Mouse (Mus musculus) stomach, postnatal 0 days (tissue): Measurements from ENCODE around the gene Sergef. TPM values are rescaled to one million over a fixed set of nuclear protein-coding genes. Genes with fewer than 3 reads are reported as not detected.

ENCODE experiments used
- ATAC-seq: fragments of 200-750 bp; cut with Nextera tagmentation; 2 replicates; pipeline ENCODE4 v1.8.0; 2017; ENCODE audit not compliant: low FRiP score, low TSS enrichment
- DNase-seq: peaks from one replicate; pipeline ENCODE4 v3.0.0-alpha.2; 2016; ENCODE audit warnings: low spot score
- H3K27ac ChIP-seq: fragments of 300-500 bp; sonication (generic); replicated peaks from 2 replicates; pipeline ENCODE4 v1.5.1; 2014; ENCODE audit warnings: mild to moderate bottlenecking, control low read depth
- H3K27me3 ChIP-seq: fragments of 300-500 bp; sonication (generic); 2 replicates; pipeline ENCODE4 v1.6.1; 2014; ENCODE audit warnings: low read length; ENCODE audit not compliant: control insufficient read depth, insufficient read depth
- H3K36me3 ChIP-seq: fragments of 300-500 bp; sonication (generic); 2 replicates; pipeline ENCODE4 v1.6.1; 2014; ENCODE audit warnings: low read length, mixed read lengths; ENCODE audit not compliant: control insufficient read depth, insufficient read depth
- H3K4me1 ChIP-seq: fragments of 300-500 bp; sonication (generic); replicated peaks from 2 replicates; pipeline ENCODE4 v1.6.1; 2014; ENCODE audit warnings: antibody characterized with exemption; ENCODE audit not compliant: control insufficient read depth, insufficient read depth
- H3K4me2 ChIP-seq: fragments of 300-500 bp; sonication (generic); replicated peaks from 2 replicates; pipeline ENCODE4 v1.6.1; 2014; ENCODE audit warnings: low read depth, mild to moderate bottlenecking, control low read depth, moderate library complexity
- H3K4me3 ChIP-seq: fragments of 300-500 bp; sonication (generic); 2 replicates; pipeline ENCODE4 v1.5.1; 2014; ENCODE audit warnings: low read depth, low read length, control low read depth
- H3K9ac ChIP-seq: fragments of 300-500 bp; sonication (generic); 2 replicates; pipeline ENCODE4 v1.6.1; 2014; ENCODE audit warnings: mild to moderate bottlenecking, low read length, control low read depth, mixed read lengths
- H3K9me3 ChIP-seq: fragments of 300-500 bp; sonication (generic); 2 replicates; pipeline ENCODE4 v1.6.1; 2016; ENCODE audit warnings: low read length; ENCODE audit not compliant: control insufficient read depth
- CTCF ChIP-seq: IDR thresholded peaks from 2 replicates; pipeline ENCODE4 v1.5.1; 2016; ENCODE audit warnings: antibody characterized with exemption, low read depth, mild to moderate bottlenecking, moderate library complexity
- EP300 ChIP-seq: optimal IDR thresholded peaks from 2 replicates; pipeline ENCODE3; 2016; ENCODE audit warnings: antibody characterized with exemption
- WGBS: fragments of 180-500 bp; shearing (Covaris S2); extraction: QIAGEN DNeasy Blood & Tissue Kit; methylation state at CpG from one replicate; pipeline ENCODE4 v1.1.7; 2014; 5-methylcytosine and 5-hydroxymethylcytosine counted together
- polyA plus RNA-seq: library from polyadenylated mRNA; unstranded; fragments of >200 nt; fragmentation: Nextera tagmentation; extraction: Ambion mirVana; gene quantifications from 2 replicates; pipeline ENCODE4 v1.2.1, GENCODE M21; 2015

The Sergef gene
- polyA plus RNA-seq, 1 experiment from 2014 or later: 11.4 TPM

DNA sequence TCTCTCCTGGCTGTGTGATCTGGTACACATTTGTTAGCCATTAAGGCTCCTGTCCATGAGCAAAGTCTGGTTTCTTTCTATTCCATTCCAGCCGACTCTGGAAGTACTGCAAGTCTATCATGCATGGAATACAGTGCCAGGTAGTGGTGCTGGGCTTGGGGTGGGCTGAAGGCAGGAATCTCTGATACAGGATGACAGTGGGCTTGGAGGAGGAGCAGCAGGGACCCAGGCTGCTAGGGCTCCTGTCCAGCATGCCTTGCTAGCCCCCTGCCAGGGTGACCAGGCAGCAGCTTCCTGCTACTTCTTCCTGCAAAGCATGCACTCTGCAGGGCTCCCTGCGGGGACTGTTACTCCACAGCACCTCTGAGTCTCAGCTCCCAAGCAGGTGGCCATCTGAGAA is 128.8 kb downstream of the Sergef start:
- no peaks in the 10 kb centered on the region for H3K36me3 ChIP-seq
- 63% methylated on average over 2 of the region's 2 CpGs for WGBS
- no peak for TF ChIP-seq EP300
- no peak for TF ChIP-seq CTCF

DNA sequence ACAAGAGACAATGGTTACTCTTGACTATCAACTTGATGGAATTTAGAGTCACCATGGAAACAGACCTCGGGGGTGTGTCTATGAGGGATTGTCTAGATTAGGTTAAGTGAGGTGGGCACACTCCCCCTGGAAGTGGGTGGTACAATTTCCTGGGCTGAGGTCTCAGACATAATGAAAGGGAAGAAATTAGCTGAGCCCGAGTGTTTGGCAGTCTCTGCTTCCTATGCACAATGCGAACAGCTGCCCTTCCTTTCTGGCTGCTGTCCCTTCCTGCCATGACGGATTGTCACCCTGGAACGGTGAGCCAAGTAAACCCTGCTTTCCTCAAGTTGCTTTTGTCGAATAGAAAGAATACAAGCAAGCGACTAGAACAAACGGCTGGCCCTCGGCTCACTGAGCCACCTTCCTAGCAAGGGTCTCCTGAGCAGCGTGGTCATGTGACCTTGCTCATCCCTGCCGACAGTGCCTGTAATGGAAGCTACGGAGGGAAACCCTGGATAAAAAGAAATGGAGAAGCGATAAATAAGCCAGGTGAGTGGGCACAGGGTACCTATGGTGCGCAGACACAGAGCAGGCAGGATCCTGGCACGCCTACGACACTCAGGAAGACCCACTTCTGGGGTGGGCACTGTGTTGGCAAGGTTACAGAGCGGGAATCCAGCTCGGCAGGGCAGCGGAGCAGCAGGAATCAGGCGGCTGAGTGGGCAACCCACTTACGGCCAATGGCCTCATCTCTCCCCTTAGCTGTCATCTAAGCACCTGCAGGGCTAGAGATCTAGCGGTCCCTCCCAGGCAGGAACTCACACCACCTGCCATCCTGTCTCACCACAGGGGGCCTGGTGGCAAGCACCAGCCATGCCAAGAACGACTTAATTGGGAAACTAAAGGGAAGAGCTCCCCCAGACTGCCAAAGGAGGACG is 130.0 kb downstream of the Sergef start:
- Histone ChIP-seq H3K36me3 (no peaks in the 10 kb centered on the region), H3K27me3 (no peaks in the 10 kb centered on the region), H3K4me3 (no peak overlapping the region), H3K9me3 (no peaks in the 10 kb centered on the region), H3K4me1 (no peaks in the 10 kb centered on the region), H3K9ac (no peak overlapping the region), H3K4me2 (no peak overlapping the region), H3K27ac (no peak overlapping the region)
- TF ChIP-seq CTCF: no peak
- TF ChIP-seq EP300: no peak
- WGBS: 53% methylated on average over 24 of the region's 24 CpGs
- DNase-seq (no peak), ATAC-seq (no peak)

More for the DNA sequence above, 128.8 kb downstream of the Sergef start:
- no peaks in the 10 kb centered on the region for H3K27me3 ChIP-seq
- ATAC-seq: no peak
- H3K9ac ChIP-seq: no peak overlapping the region
- H3K9me3 ChIP-seq: no peaks in the 10 kb centered on the region
- no peak overlapping the region for H3K4me2 ChIP-seq
- H3K4me1 ChIP-seq: no peaks in the 10 kb centered on the region
- H3K4me3 ChIP-seq: no peak overlapping the region
- H3K27ac ChIP-seq: no peak overlapping the region
- DNase-seq: no peak

DNA sequence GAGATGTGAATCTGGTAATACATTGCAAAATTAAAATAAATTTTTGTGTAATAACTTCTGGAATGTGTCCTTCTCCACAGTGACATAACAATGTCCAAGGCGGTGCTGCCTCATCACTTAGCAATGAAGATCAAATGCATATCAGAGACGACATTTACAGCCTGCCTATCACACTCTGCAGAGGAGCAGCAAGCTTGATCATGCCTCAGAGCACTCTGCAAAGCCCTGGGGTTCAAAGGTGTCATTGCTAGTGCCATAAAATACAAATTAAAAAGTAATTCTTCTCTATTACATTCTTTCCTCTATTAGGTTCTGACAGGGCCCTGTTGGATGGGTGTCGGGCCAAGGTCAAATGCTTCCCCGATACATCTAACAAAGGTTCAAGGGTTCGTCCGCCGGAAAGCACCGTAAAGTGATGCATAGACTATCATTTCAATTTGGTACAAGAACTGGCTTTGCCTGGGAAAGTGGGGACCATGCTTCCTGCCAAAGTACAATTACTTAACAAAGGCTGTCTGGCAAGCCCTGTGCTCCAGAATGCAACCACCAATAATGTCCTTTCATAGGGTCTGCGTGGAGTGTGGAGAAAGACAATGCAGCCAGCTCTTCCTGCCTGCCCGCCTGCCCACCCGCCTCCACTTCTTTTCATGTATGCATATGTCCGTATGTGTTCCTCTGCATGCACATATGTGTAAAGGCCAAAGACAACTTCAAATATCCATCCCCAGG is 130.9 kb downstream of the Sergef start:
- Histone ChIP-seq H3K9ac (no peak overlapping the region), H3K9me3 (no peaks in the 10 kb centered on the region), H3K4me1 (no peaks in the 10 kb centered on the region), H3K4me3 (no peak overlapping the region), H3K36me3 (no peaks in the 10 kb centered on the region), H3K27ac (no peak overlapping the region), H3K27me3 (no peaks in the 10 kb centered on the region), H3K4me2 (no peak overlapping the region)
- ATAC-seq (no peak), DNase-seq (no peak)
- 69% methylated on average over 12 of the region's 12 CpGs for WGBS
- TF ChIP-seq CTCF (no peak), EP300 (no peak)

DNA sequence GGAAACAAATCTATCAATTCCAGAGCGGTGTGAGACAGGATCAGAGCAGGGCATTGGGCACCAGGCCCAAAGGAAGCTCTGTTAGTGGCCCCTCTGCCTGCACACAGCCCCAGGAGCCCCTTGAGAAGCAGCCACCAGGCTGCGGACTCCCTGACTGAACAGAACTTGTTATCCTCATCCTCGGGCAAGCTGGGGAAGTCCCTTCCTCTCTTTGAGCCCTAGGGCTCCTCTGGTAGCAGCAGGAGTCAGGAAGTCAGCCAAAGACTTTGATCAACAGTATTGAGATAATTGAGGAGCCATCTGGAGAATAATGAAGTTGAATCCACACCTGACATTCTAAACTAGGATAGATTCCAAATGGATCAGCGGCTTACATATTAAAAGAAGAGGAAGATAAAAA is 135.4 kb downstream of the Sergef start:
- DNase-seq (no peak), ATAC-seq (no peak)
- H3K4me2 ChIP-seq: no peak overlapping the region
- 59% methylated on average over 4 of the region's 4 CpGs for WGBS
- H3K36me3 ChIP-seq: no peaks in the 10 kb centered on the region
- H3K27ac ChIP-seq: no peak overlapping the region
- TF ChIP-seq CTCF (no peak), EP300 (no peak)
- no peaks in the 10 kb centered on the region for H3K4me1 ChIP-seq
- H3K4me3 ChIP-seq: no peak overlapping the region
- no peaks in the 10 kb centered on the region for H3K9me3 ChIP-seq
- no peaks in the 10 kb centered on the region for H3K27me3 ChIP-seq
- H3K9ac ChIP-seq: no peak overlapping the region

DNA sequence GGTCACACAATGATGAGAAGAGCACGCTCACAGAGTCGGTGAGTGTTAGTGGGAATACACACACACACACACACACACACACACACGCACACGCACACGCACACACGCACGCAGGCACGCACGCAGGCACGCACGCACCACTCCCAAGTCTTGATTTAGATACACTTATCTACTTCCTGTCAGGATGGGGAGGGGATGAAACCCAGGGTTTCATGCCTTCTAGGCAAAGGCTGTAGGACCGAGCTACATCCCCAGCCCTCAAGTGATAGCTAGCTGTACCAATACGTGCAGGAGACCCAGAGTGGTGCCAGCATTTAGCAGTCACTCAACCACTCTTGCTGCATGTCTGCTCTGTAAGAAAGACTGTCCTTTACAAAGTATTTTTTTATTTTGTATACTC is 137.0 kb downstream of the Sergef start:
- Histone ChIP-seq H3K4me1 (no peaks in the 10 kb centered on the region), H3K9me3 (no peaks in the 10 kb centered on the region), H3K4me2 (no peak overlapping the region), H3K27ac (no peak overlapping the region), H3K27me3 (no peaks in the 10 kb centered on the region), H3K9ac (no peak overlapping the region), H3K36me3 (no peaks in the 10 kb centered on the region), H3K4me3 (no peak overlapping the region)
- TF ChIP-seq CTCF (no peak), EP300 (no peak)
- 76% methylated on average over 13 of the region's 13 CpGs for WGBS
- DNase-seq (no peak), ATAC-seq (no peak)

DNA sequence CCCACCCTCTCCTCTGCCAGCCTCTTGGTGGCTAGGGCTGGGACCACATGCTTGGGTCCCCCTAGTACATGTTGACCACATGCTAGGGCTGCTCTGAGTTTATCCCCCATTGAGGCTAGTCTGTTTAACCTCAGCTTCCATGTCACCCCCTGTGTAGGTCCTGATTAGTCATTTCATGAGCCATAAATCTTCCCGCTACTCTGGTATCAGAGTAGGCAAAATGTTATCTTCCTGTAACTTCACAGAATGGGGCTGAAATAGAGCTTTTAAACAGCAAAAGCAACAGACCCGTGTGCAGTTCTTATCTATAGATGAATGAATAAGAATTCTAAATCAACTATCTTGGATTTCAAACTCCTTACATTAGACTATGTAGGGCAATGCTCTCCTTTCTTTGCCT is 138.1 kb downstream of the Sergef start:
- 71% methylated on average over 2 of the region's 2 CpGs for WGBS
- H3K4me1 ChIP-seq: no peaks in the 10 kb centered on the region
- no peak for ATAC-seq

More for the DNA sequence above, 138.1 kb downstream of the Sergef start:
- no peaks in the 10 kb centered on the region for H3K9me3 ChIP-seq
- H3K4me2 ChIP-seq: no peak overlapping the region
- H3K9ac ChIP-seq: no peak overlapping the region
- H3K27me3 ChIP-seq: no peaks in the 10 kb centered on the region
- H3K36me3 ChIP-seq: no peaks in the 10 kb centered on the region
- H3K4me3 ChIP-seq: no peak overlapping the region
- TF ChIP-seq EP300 (no peak), CTCF (no peak)
- no peak for DNase-seq
- H3K27ac ChIP-seq: no peak overlapping the region
